24 mouse cellular contexts compared by ENCODE assay signal in the genomic region with DNA sequence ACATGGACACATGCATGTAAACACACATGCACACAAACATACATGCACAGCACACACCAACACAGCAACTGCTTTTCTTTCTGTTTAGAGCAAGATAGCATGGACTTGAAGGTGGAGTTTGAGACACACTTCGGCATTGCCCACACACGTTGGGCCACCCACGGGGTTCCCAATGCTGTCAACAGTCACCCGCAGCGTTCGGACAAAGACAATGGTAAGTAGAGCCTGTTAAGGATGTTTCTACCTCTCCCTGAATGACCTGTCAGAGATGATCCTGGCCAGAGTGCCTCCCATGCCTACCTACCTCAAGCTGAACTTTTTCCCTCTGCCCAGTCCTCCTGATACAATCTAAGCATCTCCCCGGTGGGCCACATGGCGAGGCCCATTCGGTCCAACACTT. TPM values are rescaled to one million over a fixed set of nuclear protein-coding genes. Genes with fewer than 3 reads are reported as not detected.
DNase-seq lines count a peak whose midpoint lies in the region; ATAC-seq and TF ChIP-seq lines count a peak whose summit lies in the region.
"Had no signal": no experiment of that assay in that cellular context is flagged by ENCODE, and none has a peak within 500 bp of the region (broad histone marks: within the 10 kb centered on the region; RNA-seq: fewer than 3 reads in every experiment).

No protein-coding gene starts in this region.

- H3K9ac ChIP-seq in ES-Bruce4 (ENCODE audit: low read depth, poor library complexity, severe bottlenecking) = no peak overlapping the region
- H3K9ac ChIP-seq in ES-E14 (ENCODE audit: insufficient read depth, low read depth, low read length, poor library complexity, severe bottlenecking) = no peak overlapping the region
- no peak overlapping the region for H3K9ac ChIP-seq in intestine, postnatal 0 days (ENCODE audit: low read depth, low read length)
- H3K9ac ChIP-seq: embryonic facial prominence, embryonic 13.5 days; embryonic facial prominence, embryonic 15.5 days; forebrain, embryonic 12.5 days had no signal

- peak overlapping the region; percentile 21; the same call in 1 of the 2 replicates for H3K4me3 ChIP-seq in E14TG2a.4 (replicated peaks; ENCODE audit: low read length)
- H3K4me3 ChIP-seq in ES-Bruce4 (ENCODE audit: low read depth, low read length) = no peak overlapping the region
- no peak overlapping the region for H3K4me3 ChIP-seq in ES-E14 (ENCODE audit: insufficient read depth in 1 of 2, low read depth in 1 of 2, low read length in 2 of 2, poor library complexity in 1 of 2, severe bottlenecking in 1 of 2)
- H3K4me3 ChIP-seq in intestine, postnatal 0 days (ENCODE audit: low read depth, low read length) = no peak overlapping the region
- H3K4me3 ChIP-seq: embryonic facial prominence, embryonic 13.5 days; embryonic facial prominence, embryonic 15.5 days; erythroblast, embryonic 14.5 days; forebrain, embryonic 10.5 days; forebrain, embryonic 12.5 days had no signal

- TF ChIP-seq CTCF in E14TG2a.4 (conservative IDR thresholded peaks at IDR 0.05; ENCODE audit: low read length) = no peak
- no peak for TF ChIP-seq CTCF in ES-Bruce4 (IDR thresholded peaks at IDR 0.05; ENCODE audit: low read depth, low read length)
- TF ChIP-seq CTCF in intestine, postnatal 0 days (IDR thresholded peaks at IDR 0.05; ENCODE audit: low read depth) = no peak

- ATAC-seq in intestine, postnatal 0 days = no peak
- ATAC-seq: forebrain, embryonic 14.5 days; forebrain, embryonic 16.5 days had no signal

- H3K4me1 ChIP-seq in E14TG2a.4 (replicated peaks; ENCODE audit: low read depth, low read length) (peaks cover 96% of the 10 kb centered on the region), ES-Bruce4 (ENCODE audit: control insufficient read depth, insufficient read depth, low read length) (peaks cover 3% of the 10 kb centered on the region), ES-E14 (ENCODE audit: control insufficient read depth in 2 of 2, insufficient read depth in 2 of 2, low read length in 2 of 2, poor library complexity in 1 of 2) (peaks cover 15 to 24% of the 10 kb centered on the region in 2 experiments; a peak in 3 of 4 replicates)
- no peaks in the 10 kb centered on the region for H3K4me1 ChIP-seq in intestine, postnatal 0 days (replicated peaks; ENCODE audit: control insufficient read depth, insufficient read depth, low read length)
- H3K4me1 ChIP-seq: embryonic facial prominence, embryonic 15.5 days; forebrain, embryonic 10.5 days; forebrain, embryonic 12.5 days had no signal

- in situ Hi-C loops in ES-E14 (cut with MboI; ENCODE audit: low sequenced_read_pairs in 2 of 2, unreplicated experiment in 2 of 2) = no loop called here

- peaks cover 82% of the 10 kb centered on the region for H3K36me3 ChIP-seq in E14TG2a.4 (ENCODE audit: insufficient read depth, low read length)
- peaks cover 40% of the 10 kb centered on the region for H3K36me3 ChIP-seq in ES-Bruce4 (ENCODE audit: control insufficient read depth, insufficient read depth, low read length, poor library complexity, severe bottlenecking)
- peaks cover 24% of the 10 kb centered on the region for H3K36me3 ChIP-seq in ES-E14 (ENCODE audit: control insufficient read depth, insufficient read depth, low read length, poor library complexity, severe bottlenecking)
- no peaks in the 10 kb centered on the region for H3K36me3 ChIP-seq in intestine, postnatal 0 days (ENCODE audit: control insufficient read depth, insufficient read depth)
- H3K36me3 ChIP-seq: forebrain, embryonic 12.5 days had no signal

- H3K27me3 ChIP-seq in E14TG2a.4 (ENCODE audit: insufficient read depth, low read length) = no peaks in the 10 kb centered on the region
- H3K27me3 ChIP-seq in ES-Bruce4 (ENCODE audit: control insufficient read depth, insufficient read depth, low read length, poor library complexity, severe bottlenecking) = no peaks in the 10 kb centered on the region
- H3K27me3 ChIP-seq in intestine, postnatal 0 days (replicated peaks; ENCODE audit: control insufficient read depth, insufficient read depth, low read length) = no peaks in the 10 kb centered on the region
- H3K27me3 ChIP-seq: embryonic facial prominence, embryonic 13.5 days; embryonic facial prominence, embryonic 15.5 days; forebrain, embryonic 12.5 days had no signal

- H3K9me3 ChIP-seq in E14TG2a.4 (ENCODE audit: low read length) (no peaks in the 10 kb centered on the region), ES-Bruce4 (replicated peaks; ENCODE audit: control insufficient read depth, insufficient read depth, low read length, poor library complexity, severe bottlenecking) (no peaks in the 10 kb centered on the region), ES-E14 (ENCODE audit: control insufficient read depth, insufficient read depth, low read depth, low read length) (no peaks in the 10 kb centered on the region)
- H3K9me3 ChIP-seq in intestine, postnatal 0 days (ENCODE audit: control insufficient read depth) = no peaks in the 10 kb centered on the region
- H3K9me3 ChIP-seq: embryonic facial prominence, embryonic 13.5 days; embryonic facial prominence, embryonic 15.5 days; forebrain, embryonic 10.5 days; forebrain, embryonic 12.5 days had no signal

- 91% methylated on average over 9 of the region's 9 CpGs for WGBS in intestine, postnatal 0 days

- H3K4me2 ChIP-seq in intestine, postnatal 0 days (replicated peaks; ENCODE audit: low read depth) = no peak overlapping the region
- H3K4me2 ChIP-seq: embryonic facial prominence, embryonic 13.5 days; embryonic facial prominence, embryonic 15.5 days; forebrain, embryonic 12.5 days had no signal

- intact Hi-C loops in gastrocnemius, postnatal 14 days (cut with DNase I; ENCODE audit: low total_unique reads) = no loop called here

- H3K27ac ChIP-seq in ES-Bruce4 (ENCODE audit: insufficient read depth, low read length) (peak overlapping the region; percentile 83), ES-E14 (ENCODE audit: insufficient read depth, low read depth, low read length, poor library complexity, severe bottlenecking) (peak overlapping the region; percentile 48)
- no peak overlapping the region for H3K27ac ChIP-seq in intestine, postnatal 0 days (ENCODE audit: low read depth, low read length)
- H3K27ac ChIP-seq: embryonic facial prominence, embryonic 13.5 days; embryonic facial prominence, embryonic 15.5 days; forebrain, embryonic 10.5 days; forebrain, embryonic 12.5 days had no signal

- TF ChIP-seq EP300 in ES-Bruce4 (IDR thresholded peaks at IDR 0.05; ENCODE audit: insufficient read depth, low read depth, low read length) = peak; percentile 86

- DNase-seq in ES-E14 (ENCODE audit: low read depth, low spot score) (no peak), ZHBTc4 (ENCODE audit: low read depth, low spot score) (peak; percentile 87)
- no peak for DNase-seq in adrenal gland, postnatal 4 days (ENCODE audit: low spot score in 2 of 2)
- DNase-seq in gastrocnemius, postnatal 14 days = no peak
- DNase-seq: adrenal gland, adult 2 months; adrenal gland, postnatal 10 days; adrenal gland, postnatal 25 days; cerebellum, adult 11 months; cerebellum, adult 18-20 months; cerebellum, adult 8-10 months; cerebellum, adult 9-11 months; cerebellum, postnatal 14 days; cerebellum, postnatal 36 days; embryo, embryonic 11 days had no signal

- no peak for TF ChIP-seq POLR2A in ES-Bruce4 (IDR thresholded peaks at IDR 0.05; ENCODE audit: insufficient read depth, low read length)

TF ChIP-seq in ES-E14, 5 proteins besides CTCF, POLR2A, EP300 and RAD21:
- TF ChIP-seq MAFK (IDR thresholded peaks at IDR 0.05; ENCODE audit: insufficient read depth, low read depth, low read length) (no peak), HCFC1 (IDR thresholded peaks at IDR 0.05; ENCODE audit: borderline replicate concordance, insufficient read depth, low read length) (no peak), ZC3H11A (IDR thresholded peaks at IDR 0.05; ENCODE audit: borderline replicate concordance, low read depth, low read length) (no peak), CHD2 (IDR thresholded peaks at IDR 0.05; ENCODE audit: low read depth, low read length) (no peak), ZNF384 (IDR thresholded peaks at IDR 0.05; ENCODE audit: low read depth, low read length) (no peak)
TF ChIP-seq in ES-E14: peak in this region for 0.

RNA-seq across cellular contexts. Expression of gene Gfpt2, which starts 15.0 kb away (rescaled TPM):
- polyA plus RNA-seq in ES-Bruce4 (2011; ENCODE audit: insufficient read depth, insufficient read length, low read depth, missing spikeins) = 49.1 and 52.3 TPM in 2 replicates
- total RNA-seq in ES-E14 (2012; rRNA removed) = 28.0 and 37.1 TPM in 2 replicates
- 1.7 and 2.8 TPM in 2 replicates for polyA plus RNA-seq in intestine, postnatal 0 days (2015; fragmentation: Nextera tagmentation; extraction: Ambion mirVana)
- total RNA-seq in adrenal gland, postnatal 4 days (2021) = 1 to 10 TPM; 5.4 to 6.0 TPM
- total RNA-seq in gastrocnemius, postnatal 14 days (2021) = 1 to 10 TPM; 6.0 to 8.2 TPM
- polyA plus RNA-seq: erythroblast, embryonic 14.5 days had no signal

RNA-seq across cellular contexts. Expression of gene Mapk9, which starts 37.6 kb away (rescaled TPM):
- polyA plus RNA-seq in ES-Bruce4 (2011; ENCODE audit: insufficient read depth, insufficient read length, low read depth, missing spikeins) = 47.5 and 50.7 TPM in 2 replicates
- 27.8 and 28.1 TPM in 2 replicates for total RNA-seq in ES-E14 (2012; rRNA removed)
- 21.7 and 22.0 TPM in 2 replicates for polyA plus RNA-seq in intestine, postnatal 0 days (2015; fragmentation: Nextera tagmentation; extraction: Ambion mirVana)
- total RNA-seq in adrenal gland, postnatal 4 days (2021) = 10 to 100 TPM; 83.2 to 86.1 TPM
- total RNA-seq in gastrocnemius, postnatal 14 days (2021) = 10 to 100 TPM; 40.6 to 43.9 TPM
